ENCODE assay signal across 9 mouse cellular contexts in genomic region chr9:14342041-14342668, GRCm38 (mm10). TPM values are rescaled to one million over a fixed set of nuclear protein-coding genes. Genes with fewer than 3 reads are reported as not detected.
DNase-seq lines count a peak whose midpoint lies in the region; ATAC-seq and TF ChIP-seq lines count a peak whose summit lies in the region.
"Had no signal": no experiment of that assay in that cellular context is flagged by ENCODE, and none has a peak within 500 bp of the region (broad histone marks: within the 10 kb centered on the region; RNA-seq: fewer than 3 reads in every experiment).

No protein-coding gene starts in this region.

- no peak overlapping the region for H3K4me3 ChIP-seq in MEL (ENCODE audit: control insufficient read depth in 1 of 2, insufficient read depth in 1 of 2, low read depth in 2 of 2, low read length in 2 of 2)
- no peak overlapping the region for H3K4me3 ChIP-seq in forebrain, embryonic 14.5 days (ENCODE audit: low read depth, low read length)
- H3K4me3 ChIP-seq in hindbrain, embryonic 15.5 days, result no peak overlapping the region
- H3K4me3 ChIP-seq: liver, embryonic 13.5 days had no signal

- H3K36me3 ChIP-seq in MEL (ENCODE audit: control insufficient read depth in 1 of 2, insufficient read depth in 2 of 2, low read length in 2 of 2), result no peaks in the 10 kb centered on the region
- no peaks in the 10 kb centered on the region for H3K36me3 ChIP-seq in forebrain, embryonic 14.5 days (ENCODE audit: control insufficient read depth, insufficient read depth, low read length)
- no peaks in the 10 kb centered on the region for H3K36me3 ChIP-seq in hindbrain, embryonic 15.5 days
- H3K36me3 ChIP-seq: liver, embryonic 13.5 days had no signal

- TF ChIP-seq POLR2A in MEL (IDR thresholded peaks at IDR 0.05; ENCODE audit: control insufficient read depth in 1 of 2, insufficient read depth in 1 of 2, low read depth in 1 of 2, low read length in 2 of 2, poor library complexity in 1 of 2), result no peak

- no peaks in the 10 kb centered on the region for H3K79me2 ChIP-seq in MEL (ENCODE audit: control insufficient read depth, insufficient read depth, low read length, poor library complexity)

- TF ChIP-seq RAD21 in MEL (IDR thresholded peaks at IDR 0.05; ENCODE audit: low read depth, low read length), result peak; percentile 100

- no peak for TF ChIP-seq EP300 in MEL (IDR thresholded peaks at IDR 0.05; ENCODE audit: low read depth in 1 of 2, low read length in 2 of 2)

- H3K9me3 ChIP-seq in MEL (replicated peaks; ENCODE audit: insufficient read depth, low read length), result no peaks in the 10 kb centered on the region
- no peaks in the 10 kb centered on the region for H3K9me3 ChIP-seq in forebrain, embryonic 14.5 days (replicated peaks; ENCODE audit: control insufficient read depth, low read length)
- no peaks in the 10 kb centered on the region for H3K9me3 ChIP-seq in hindbrain, embryonic 15.5 days
- H3K9me3 ChIP-seq: liver, embryonic 13.5 days had no signal

- H3K27ac ChIP-seq in MEL (ENCODE audit: control insufficient read depth, low read depth, low read length), result no peak overlapping the region
- H3K27ac ChIP-seq in forebrain, embryonic 14.5 days (ENCODE audit: low read depth, low read length), result no peak overlapping the region
- no peak overlapping the region for H3K27ac ChIP-seq in hindbrain, embryonic 15.5 days (replicated peaks)
- H3K27ac ChIP-seq: liver, embryonic 13.5 days had no signal

- TF ChIP-seq CTCF in MEL (IDR thresholded peaks at IDR 0.05 in 2 of 3, conservative IDR thresholded peaks at IDR 0.05 in 1 of 3; ENCODE audit: control insufficient read depth in 1 of 3, insufficient read depth in 1 of 3, low read depth in 2 of 3, low read length in 3 of 3, poor library complexity in 1 of 3, severe bottlenecking in 1 of 3), result peak; percentile 99 to 100 (median 100); a peak in 5 of 6 replicates

- ATAC-seq in forebrain, embryonic 14.5 days, result peak; percentile 93
- peak; percentile 89 for ATAC-seq in hindbrain, embryonic 15.5 days (ENCODE audit: low FRiP score, low read depth)

- WGBS in forebrain, embryonic 14.5 days, result 53% methylated on average over 4 of the region's 4 CpGs
- WGBS in hindbrain, embryonic 15.5 days, result 53% methylated on average over 4 of the region's 4 CpGs

- H3K27me3 ChIP-seq in MEL (ENCODE audit: control insufficient read depth in 1 of 2, insufficient read depth in 2 of 2, low read length in 2 of 2), result no peaks in the 10 kb centered on the region
- no peaks in the 10 kb centered on the region for H3K27me3 ChIP-seq in forebrain, embryonic 14.5 days (replicated peaks; ENCODE audit: control insufficient read depth, insufficient read depth, low read length)
- H3K27me3 ChIP-seq in hindbrain, embryonic 15.5 days, result no peaks in the 10 kb centered on the region
- H3K27me3 ChIP-seq: liver, embryonic 13.5 days had no signal

- H3K9ac ChIP-seq in MEL (ENCODE audit: control insufficient read depth, low read depth, low read length, poor library complexity, severe bottlenecking), result no peak overlapping the region
- no peak overlapping the region for H3K9ac ChIP-seq in forebrain, embryonic 14.5 days (ENCODE audit: low read length)
- H3K9ac ChIP-seq in hindbrain, embryonic 15.5 days, result no peak overlapping the region
- H3K9ac ChIP-seq: liver, embryonic 13.5 days had no signal

- H3K4me1 ChIP-seq in MEL (ENCODE audit: control insufficient read depth in 1 of 2, insufficient read depth in 2 of 2, low read length in 2 of 2), result 0 out of 4 replicates have a peak, but pooled peaks cover 0 to 6% of the 10 kb centered on the region in 2 experiments
- H3K4me1 ChIP-seq in forebrain, embryonic 14.5 days (ENCODE audit: control insufficient read depth, insufficient read depth, low read length), result no peaks in the 10 kb centered on the region
- H3K4me1 ChIP-seq in hindbrain, embryonic 15.5 days (replicated peaks), result no peaks in the 10 kb centered on the region
- H3K4me1 ChIP-seq: liver, embryonic 13.5 days had no signal

- no peak overlapping the region for H3K4me2 ChIP-seq in forebrain, embryonic 14.5 days (ENCODE audit: low read length)
- H3K4me2 ChIP-seq in hindbrain, embryonic 15.5 days, result no peak overlapping the region
- H3K4me2 ChIP-seq: liver, embryonic 13.5 days had no signal

- peak; percentile 90 for DNase-seq in MEL (ENCODE audit: low read depth, low spot score)
- peak; percentile 43 for DNase-seq in c-Kit-positive CD71-positive TER-119-negative erythroid progenitor cells, embryonic 14.5 days (ENCODE audit: low read depth)
- peak; percentile 86 for DNase-seq in forebrain, embryonic 14.5 days (ENCODE audit: low spot score)
- DNase-seq in layer of hippocampus, postnatal 25 days (ENCODE audit: extremely low spot score in 1 of 2, low spot score in 1 of 2), result peak; percentile 56 to 87
- peak; percentile 52 to 80 for DNase-seq in lung, postnatal 4 days
- peak; percentile 53 for DNase-seq in right cerebral cortex, adult 18-20 months
- peak; percentile 75 for DNase-seq in urinary bladder, postnatal 25 days (ENCODE audit: low spot score)
- DNase-seq: liver, embryonic 13.5 days had no signal

TF ChIP-seq in MEL, 35 proteins besides CTCF, POLR2A, EP300 and RAD21:
- TF ChIP-seq POLR2AphosphoS2 (IDR thresholded peaks at IDR 0.05; ENCODE audit: low read length) (no peak), USF2 (IDR thresholded peaks at IDR 0.05; ENCODE audit: borderline replicate concordance in 1 of 2, insufficient read depth in 1 of 2, low read depth in 1 of 2, low read length in 2 of 2) (no peak), GABPA (IDR thresholded peaks at IDR 0.05; ENCODE audit: low read depth, low read length) (no peak), SIN3A (IDR thresholded peaks at IDR 0.05; ENCODE audit: low read length) (peak; percentile 59; the same call in 1 of the 2 replicates), ZC3H11A (IDR thresholded peaks at IDR 0.05; ENCODE audit: low read depth, low read length) (peak; percentile 100), ZMIZ1 (IDR thresholded peaks at IDR 0.05; ENCODE audit: low read depth, low read length) (no peak), MYB (IDR thresholded peaks at IDR 0.05; ENCODE audit: low read depth, low read length) (no peak), KAT2A (conservative IDR thresholded peaks at IDR 0.05; ENCODE audit: low read depth, low read length) (no peak), MAX (IDR thresholded peaks at IDR 0.05; ENCODE audit: low read length) (no peak), TAL1 (IDR thresholded peaks at IDR 0.05; ENCODE audit: low read length) (no peak), ZKSCAN1 (IDR thresholded peaks at IDR 0.05; ENCODE audit: low read depth, low read length) (no peak), BHLHE40 (IDR thresholded peaks at IDR 0.05; ENCODE audit: borderline replicate concordance, low read depth, low read length) (peak; percentile 31; the same call in 1 of the 2 replicates), MAZ (IDR thresholded peaks at IDR 0.05; ENCODE audit: low read depth, low read length) (0 out of 2 replicates have a peak, but pooled peaks have one; percentile 26), E2F4 (IDR thresholded peaks at IDR 0.05; ENCODE audit: borderline replicate concordance, low read depth, low read length) (no peak), RCOR1 (IDR thresholded peaks at IDR 0.05; ENCODE audit: low read depth, low read length) (no peak), TCF12 (IDR thresholded peaks at IDR 0.05; ENCODE audit: low read depth, low read length) (no peak), NRF1 (IDR thresholded peaks at IDR 0.05; ENCODE audit: insufficient read depth, low read depth, low read length, poor library complexity, severe bottlenecking) (no peak), SMC3 (IDR thresholded peaks at IDR 0.05; ENCODE audit: low read depth, low read length) (peak; percentile 100), TBP (IDR thresholded peaks at IDR 0.05; ENCODE audit: low read depth, low read length) (no peak), MAFK (IDR thresholded peaks at IDR 0.05; ENCODE audit: borderline replicate concordance, low read depth, low read length) (no peak), UBTF (IDR thresholded peaks at IDR 0.05; ENCODE audit: borderline replicate concordance, insufficient read depth, low read depth, low read length) (no peak), NELFE (IDR thresholded peaks at IDR 0.05; ENCODE audit: low read depth, low read length) (no peak), MXI1 (IDR thresholded peaks at IDR 0.05; ENCODE audit: low read depth, low read length) (0 out of 2 replicates have a peak, but pooled peaks have one; percentile 22), USF1 (IDR thresholded peaks at IDR 0.05; ENCODE audit: low read depth, low read length) (no peak), HCFC1 (IDR thresholded peaks at IDR 0.05; ENCODE audit: low read depth, low read length) (no peak), ETS1 (IDR thresholded peaks at IDR 0.05; ENCODE audit: low read depth, low read length) (no peak), POLR2AphosphoS5 (IDR thresholded peaks at IDR 0.05; ENCODE audit: borderline replicate concordance, low read depth, low read length) (no peak), MYC (IDR thresholded peaks at IDR 0.05; ENCODE audit: low read depth, low read length) (peak; percentile 32; the same call in 1 of the 2 replicates), GATA1 (IDR thresholded peaks at IDR 0.05; ENCODE audit: low read depth, low read length) (no peak), CHD2 (IDR thresholded peaks at IDR 0.05; ENCODE audit: low read length) (no peak), CHD1 (IDR thresholded peaks at IDR 0.05; ENCODE audit: low read depth, low read length) (no peak), ELF1 (IDR thresholded peaks at IDR 0.05; ENCODE audit: low read depth, low read length) (no peak), JUND (IDR thresholded peaks at IDR 0.05; ENCODE audit: low read depth, low read length) (0 out of 2 replicates have a peak, but pooled peaks have one; percentile 61), ZNF384 (IDR thresholded peaks at IDR 0.05; ENCODE audit: low read depth, low read length) (no peak), MEF2A (IDR thresholded peaks at IDR 0.05; ENCODE audit: extremely low read depth, insufficient replicate concordance, low read depth, low read length, poor library complexity, severe bottlenecking) (no peak)

RNA-seq across cellular contexts. Expression of gene Endod1, which starts 39.2 kb away (rescaled TPM):
- total RNA-seq in MEL (2012; rRNA removed), result 20.4 and 33.7 TPM in 2 replicates
- 10 to 100 TPM in 1 of 2 experiments, not detected in 1; 31.1 TPM for polyA plus RNA-seq in MEL (2012; ENCODE audit: insufficient read depth in 1 of 2, insufficient read length in 2 of 2, low read depth in 1 of 2, low replicate concordance in 2 of 2, missing spikeins in 1 of 2)
- 10.0 and 10.8 TPM in 2 replicates for polyA plus RNA-seq in forebrain, embryonic 14.5 days (2014; fragmentation: Nextera tagmentation; extraction: Ambion mirVana)
- 30.6 and 32.5 TPM in 2 replicates for polyA plus RNA-seq in hindbrain, embryonic 15.5 days (2015; fragmentation: Nextera tagmentation; extraction: Ambion mirVana)
- 10 to 100 TPM; 62.7 to 74.4 TPM for total RNA-seq in layer of hippocampus, postnatal 25 days (2021)
